Mouse (Mus musculus): Measurements from ENCODE around the gene B430218F22Rik. TPM values are rescaled to one million over a fixed set of nuclear protein-coding genes. Genes with fewer than 3 reads are reported as not detected.

B430218F22Rik gene
- polyA plus RNA-seq, 1 experiment from 2014 or later: 1.1 TPM

DNA sequence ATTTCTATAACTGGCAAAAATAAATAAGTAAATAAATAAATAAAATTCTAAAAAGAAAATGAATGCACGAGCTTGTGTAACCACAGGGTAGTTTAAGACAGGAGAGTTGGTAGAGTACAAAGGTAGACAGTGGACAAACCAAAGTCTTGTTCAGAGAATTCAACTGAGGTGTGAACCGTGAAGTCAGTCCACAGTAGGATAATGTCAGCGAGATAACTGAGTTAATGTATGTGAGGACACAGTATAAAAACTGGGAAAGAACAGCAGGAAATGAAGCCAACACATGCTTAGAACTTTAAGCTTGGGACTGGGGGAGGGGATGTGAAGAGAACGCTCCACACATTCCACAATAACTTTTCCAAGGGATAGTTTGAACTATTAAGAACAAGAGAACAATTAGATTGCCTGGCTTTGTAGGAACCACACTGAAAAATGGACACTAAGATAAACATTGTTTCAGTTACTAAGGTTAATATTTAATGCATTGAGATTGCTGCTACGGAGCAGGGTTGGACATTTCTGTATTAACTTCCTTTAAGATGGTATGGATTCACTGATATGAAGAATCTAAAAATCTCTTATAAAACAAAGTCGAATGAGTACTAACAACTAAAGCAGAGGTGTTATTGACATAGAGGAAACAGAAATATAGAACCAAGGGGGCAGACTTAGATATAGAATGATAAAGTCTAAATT lies 25.0 kb downstream of the B430218F22Rik start:
- WGBS: 56% methylated on average over 6 of the region's 6 CpGs
- Histone ChIP-seq H3K36me3 (no peaks in the 10 kb centered on the region), H3K9ac (no peak overlapping the region), H3K4me3 (no peak overlapping the region), H3K27me3 (no peaks in the 10 kb centered on the region), H3K9me3 (no peaks in the 10 kb centered on the region), H3K4me1 (no peaks in the 10 kb centered on the region), H3K4me2 (no peak overlapping the region), H3K27ac (no peak overlapping the region)
- ATAC-seq (ENCODE audit: borderline replicate concordance, extremely low read depth, low FRiP score, low TSS enrichment): no peak

DNA sequence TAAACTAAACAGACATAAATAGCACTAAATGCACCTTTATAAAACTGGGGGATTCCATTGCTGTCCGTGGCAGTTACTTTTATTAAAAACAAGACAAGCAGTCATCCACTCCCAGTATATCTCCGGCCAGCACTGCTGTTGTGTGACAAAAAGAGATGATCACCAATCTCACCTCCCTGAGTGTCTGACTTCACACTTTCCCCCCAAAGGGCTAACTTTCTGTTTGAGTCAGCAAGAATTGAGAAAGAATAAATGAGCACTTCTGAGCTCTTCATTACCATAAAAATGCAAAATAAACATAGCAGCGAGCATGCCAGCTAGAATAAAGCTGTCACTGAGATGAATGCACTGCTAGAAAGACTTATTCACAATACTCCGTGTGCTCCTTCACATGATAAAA lies 31.7 kb downstream of the B430218F22Rik start:
- no peak for ATAC-seq (ENCODE audit: borderline replicate concordance, extremely low read depth, low FRiP score, low TSS enrichment)
- H3K9ac ChIP-seq: no peak overlapping the region
- H3K4me3 ChIP-seq: no peak overlapping the region
- H3K27ac ChIP-seq: no peak overlapping the region
- no peaks in the 10 kb centered on the region for H3K9me3 ChIP-seq
- H3K27me3 ChIP-seq: no peaks in the 10 kb centered on the region
- no peaks in the 10 kb centered on the region for H3K4me1 ChIP-seq
- no peaks in the 10 kb centered on the region for H3K36me3 ChIP-seq
- 31% methylated on average over 4 of the region's 4 CpGs for WGBS
- no peak overlapping the region for H3K4me2 ChIP-seq

DNA sequence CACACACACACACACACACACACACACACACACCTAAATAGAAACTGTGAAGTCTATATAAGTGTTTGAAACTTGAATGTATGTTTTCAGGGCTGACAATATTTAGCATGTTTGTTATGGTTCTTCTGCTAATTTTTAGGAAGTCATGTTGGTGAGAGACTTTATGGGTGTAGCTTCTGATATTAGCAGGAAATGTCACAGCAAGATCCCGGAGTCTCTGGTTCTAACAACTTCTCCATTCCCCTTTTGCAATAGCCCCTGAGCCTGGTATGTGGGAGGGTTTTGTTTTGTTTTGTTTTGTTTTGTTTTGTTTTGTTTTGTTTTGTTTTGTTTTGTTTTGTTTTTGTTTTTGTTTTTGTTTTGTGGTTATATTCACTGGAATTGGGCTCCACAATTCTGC lies 34.0 kb downstream of the B430218F22Rik start:
- Histone ChIP-seq H3K9ac (no peak overlapping the region), H3K27ac (no peak overlapping the region), H3K4me3 (no peak overlapping the region), H3K4me1 (no peaks in the 10 kb centered on the region), H3K4me2 (no peak overlapping the region), H3K27me3 (no peaks in the 10 kb centered on the region), H3K36me3 (no peaks in the 10 kb centered on the region), H3K9me3 (no peaks in the 10 kb centered on the region)
- ATAC-seq (ENCODE audit: borderline replicate concordance, extremely low read depth, low FRiP score, low TSS enrichment): no peak
- 78% methylated on average over 1 of the region's 1 CpGs for WGBS

DNA sequence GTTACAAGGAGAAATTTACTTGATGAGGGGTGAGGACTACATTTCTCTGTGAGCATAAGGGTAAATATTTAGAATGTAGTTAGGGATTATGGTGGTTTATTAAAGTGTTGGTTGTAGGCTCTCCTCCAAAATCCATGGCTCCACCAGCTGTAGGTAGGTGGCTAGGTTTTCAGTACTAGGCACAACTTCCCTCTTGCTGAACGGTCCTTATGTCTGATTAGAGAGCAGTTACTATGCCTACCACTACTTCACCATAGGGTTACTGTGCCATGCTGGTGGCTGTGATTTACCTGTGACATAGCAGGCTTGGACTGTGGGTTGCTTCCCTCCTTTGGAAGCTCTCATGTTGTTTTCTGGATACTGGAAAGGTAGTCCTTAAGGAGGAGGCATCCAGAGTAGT lies 34.4 kb downstream of the B430218F22Rik start:
- H3K4me2 ChIP-seq: no peak overlapping the region
- no peak overlapping the region for H3K4me3 ChIP-seq
- no peaks in the 10 kb centered on the region for H3K27me3 ChIP-seq
- H3K9me3 ChIP-seq: no peaks in the 10 kb centered on the region
- no peaks in the 10 kb centered on the region for H3K4me1 ChIP-seq
- no peak overlapping the region for H3K9ac ChIP-seq
- no peak overlapping the region for H3K27ac ChIP-seq
- 81% methylated on average over 1 of the region's 1 CpGs for WGBS
- no peak for ATAC-seq (ENCODE audit: borderline replicate concordance, extremely low read depth, low FRiP score, low TSS enrichment)
- no peaks in the 10 kb centered on the region for H3K36me3 ChIP-seq

Other genes starting within 250 kb of the B430218F22Rik start
- gene Mrps30, start 622 bp downstream of the B430218F22Rik start, polyA plus RNA-seq (2015; fragmentation: Nextera tagmentation; extraction: Ambion mirVana): 33.5 and 34.8 TPM in 2 replicates